Mouse (Mus musculus) olfactory bulb, adult 2 months (tissue): ENCODE results near the gene Nrp2. TPM values are rescaled to one million over a fixed set of nuclear protein-coding genes. Genes with fewer than 3 reads are reported as not detected.

Experiments used
- H3K27ac ChIP-seq: fragments of 200-500 bp; 2 replicates; pipeline ENCODE4 v1.5.1; 2012; ENCODE audit warnings: low read depth, low read length; ENCODE audit not compliant: insufficient read depth
- H3K4me1 ChIP-seq: fragments of 200-500 bp; 2 replicates; pipeline ENCODE4 v1.6.1; 2012; ENCODE audit warnings: low read length; ENCODE audit not compliant: control insufficient read depth, insufficient read depth
- H3K4me3 ChIP-seq: fragments of 200-500 bp; 2 replicates; pipeline ENCODE4 v1.5.1; 2012; ENCODE audit warnings: mild to moderate bottlenecking, low read depth, low read length, moderate library complexity; ENCODE audit not compliant: insufficient read depth
- CTCF ChIP-seq: fragments of 200-500 bp; IDR thresholded peaks from 2 replicates; pipeline ENCODE4 v1.5.1; 2012; ENCODE audit warnings: low read depth, mild to moderate bottlenecking, low read length, moderate library complexity; ENCODE audit not compliant: insufficient read depth
- POLR2A ChIP-seq: fragments of 200-500 bp; IDR thresholded peaks from 2 replicates; pipeline ENCODE4 v1.6.1; 2012; ENCODE audit warnings: mild to moderate bottlenecking, low read depth, low read length, moderate library complexity; ENCODE audit not compliant: insufficient read depth
- WGBS: fragments of 180-500 bp; shearing (Covaris S2); methylation state at CpG from one replicate; pipeline ENCODE4 v1.1.7; 2018; 5-methylcytosine and 5-hydroxymethylcytosine counted together
- polyA plus RNA-seq: library from polyadenylated mRNA; stranded (reverse); fragments of >200 nt; gene quantifications from 2 replicates; pipeline ENCODE4 v1.2.4, GENCODE M21; 2012; ENCODE audit warnings: low replicate concordance; ENCODE audit not compliant: missing spikeins, insufficient read depth, insufficient read length

Nrp2 gene
- polyA plus RNA-seq, 1 experiment, result not detected

DNA sequence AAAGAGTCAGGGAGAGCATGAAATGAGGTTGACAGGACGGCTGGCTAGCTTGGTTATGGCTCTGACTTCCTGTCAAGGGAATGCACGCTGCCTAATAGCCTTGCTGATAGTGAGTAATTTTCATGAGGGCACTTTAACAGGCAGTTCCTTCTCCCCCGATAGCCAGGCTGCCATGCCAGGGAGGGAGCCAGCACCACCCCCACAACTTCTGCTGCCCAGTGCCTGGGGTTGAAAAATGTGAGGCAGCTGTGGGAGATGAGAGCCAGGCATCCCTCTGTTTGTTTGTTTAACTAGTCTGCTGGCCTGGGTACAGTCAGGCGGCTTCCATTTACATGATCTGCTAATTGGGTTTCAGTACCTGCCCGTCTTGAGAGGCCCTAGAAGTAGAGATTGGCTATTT, 157.7 kb downstream of the Nrp2 start:
- WGBS, result 58% methylated on average over 5 of the region's 5 CpGs
- Histone ChIP-seq H3K4me3 (no peak overlapping the region), H3K4me1 (no peaks in the 10 kb centered on the region), H3K27ac (no peak overlapping the region)
- no peak for TF ChIP-seq POLR2A
- TF ChIP-seq CTCF, result no peak
